Mouse (Mus musculus): ENCODE results near the gene Rfx3.

The Rfx3 gene

GRCm38 (mm10) chr19:27905172-27905571 lies 105.8 kb downstream of the Rfx3 start:
- DNase-seq = no peak

- peak; percentile 48 for DNase-seq
Observed at GRCm38 (mm10) chr19:27904655-27905054, 106.3 kb downstream of the Rfx3 start.

GRCm38 (mm10) chr19:27904209-27904608 lies 106.8 kb downstream of the Rfx3 start:
- DNase-seq = no peak

GRCm38 (mm10) chr19:27902601-27903000 lies 108.4 kb downstream of the Rfx3 start:
- no peak for DNase-seq

- no peak for DNase-seq
Observed at GRCm38 (mm10) chr19:27901693-27902092, 109.3 kb downstream of the Rfx3 start.

- no peak for DNase-seq
Observed at GRCm38 (mm10) chr19:27884520-27884919, 126.4 kb downstream of the Rfx3 start.

- DNase-seq = no peak
Observed at GRCm38 (mm10) chr19:27877429-27877828, 133.5 kb downstream of the Rfx3 start.

- no peak for DNase-seq
Observed at GRCm38 (mm10) chr19:27870794-27871193, 140.2 kb downstream of the Rfx3 start.

- no peak for DNase-seq
Observed at GRCm38 (mm10) chr19:27859641-27860040, 151.3 kb downstream of the Rfx3 start.

- DNase-seq = no peak
Observed at GRCm38 (mm10) chr19:27848946-27849345, 162.0 kb downstream of the Rfx3 start.

- no peak for DNase-seq
Observed at GRCm38 (mm10) chr19:27847055-27847454, 163.9 kb downstream of the Rfx3 start.

GRCm38 (mm10) chr19:27838635-27839034 lies 172.3 kb downstream of the Rfx3 start:
- peak; percentile 11 for DNase-seq

- no peak for DNase-seq
Observed at GRCm38 (mm10) chr19:27838041-27838440, 172.9 kb downstream of the Rfx3 start.

GRCm38 (mm10) chr19:27832448-27832847 lies 178.5 kb downstream of the Rfx3 start:
- DNase-seq = no peak

GRCm38 (mm10) chr19:27828316-27828715 lies 182.7 kb downstream of the Rfx3 start:
- DNase-seq = no peak

- DNase-seq = no peak
Observed at GRCm38 (mm10) chr19:27817661-27818060, 193.3 kb downstream of the Rfx3 start.

- DNase-seq = peak; percentile 32
Observed at GRCm38 (mm10) chr19:27780030-27780429, 230.9 kb downstream of the Rfx3 start.

- no peak for DNase-seq
Observed at GRCm38 (mm10) chr19:27770716-27771265, 240.2 kb downstream of the Rfx3 start.

- no peak for DNase-seq
Observed at GRCm38 (mm10) chr19:27768444-27768843, 242.5 kb downstream of the Rfx3 start.

- DNase-seq = no peak
Observed at GRCm38 (mm10) chr19:27760309-27760708, 250.7 kb downstream of the Rfx3 start.

- DNase-seq = no peak
Observed at GRCm38 (mm10) chr19:27759347-27759746, 251.6 kb downstream of the Rfx3 start.

- no peak for DNase-seq
Observed at GRCm38 (mm10) chr19:27747301-27747700, 263.7 kb downstream of the Rfx3 start.

- DNase-seq = no peak
Observed at GRCm38 (mm10) chr19:27738908-27739307, 272.1 kb downstream of the Rfx3 start.

GRCm38 (mm10) chr19:27736571-27736970 lies 274.4 kb downstream of the Rfx3 start:
- DNase-seq = no peak

- DNase-seq = no peak
Observed at GRCm38 (mm10) chr19:27718931-27719330, 292.0 kb downstream of the Rfx3 start.

GRCm38 (mm10) chr19:27716274-27716673 lies 294.7 kb downstream of the Rfx3 start:
- no peak for DNase-seq

All from cerebellum, adult 11-12 months (tissue).